Mouse (Mus musculus) midbrain, embryonic 15.5 days (tissue): ENCODE data around the gene Krt15. TPM values are rescaled to one million over a fixed set of nuclear protein-coding genes. Genes with fewer than 3 reads are reported as not detected.

ENCODE experiments used
- ATAC-seq: fragments of 200-750 bp; cut with Nextera tagmentation; replicated peaks from 2 replicates; pipeline ENCODE4 v1.8.0; 2017; ENCODE audit warnings: moderate TSS enrichment
- H3K27ac ChIP-seq: fragments of 300-500 bp; sonication (generic); 2 replicates; pipeline ENCODE4 v1.5.1; 2015; ENCODE audit warnings: mild to moderate bottlenecking, inconsistent platforms
- H3K27me3 ChIP-seq: fragments of 300-500 bp; sonication (generic); replicated peaks from 2 replicates; pipeline ENCODE4 v1.6.1; 2015; ENCODE audit warnings: inconsistent platforms
- H3K36me3 ChIP-seq: fragments of 300-500 bp; sonication (generic); replicated peaks from 2 replicates; pipeline ENCODE4 v1.6.1; 2015; ENCODE audit warnings: inconsistent platforms
- H3K4me1 ChIP-seq: fragments of 300-500 bp; sonication (generic); 2 replicates; pipeline ENCODE4 v1.6.1; 2015; ENCODE audit warnings: inconsistent platforms
- H3K4me2 ChIP-seq: fragments of 300-500 bp; sonication (generic); 2 replicates; pipeline ENCODE4 v1.6.1; 2015; ENCODE audit warnings: inconsistent platforms, mild to moderate bottlenecking, moderate library complexity
- H3K4me3 ChIP-seq: fragments of 300-500 bp; sonication (generic); 2 replicates; pipeline ENCODE4 v1.5.1; 2015; ENCODE audit warnings: mild to moderate bottlenecking, inconsistent platforms
- H3K9ac ChIP-seq: fragments of 300-500 bp; sonication (generic); 2 replicates; pipeline ENCODE4 v1.6.1; 2015; ENCODE audit warnings: mild to moderate bottlenecking, inconsistent platforms
- H3K9me3 ChIP-seq: fragments of 300-500 bp; sonication (generic); 2 replicates; pipeline ENCODE4 v1.6.1; 2016; ENCODE audit warnings: inconsistent platforms
- WGBS: fragments of 180-500 bp; shearing (Covaris S2); methylation state at CpG from one replicate; pipeline ENCODE4 v1.1.7; 2015; ENCODE audit warnings: mixed read lengths; 5-methylcytosine and 5-hydroxymethylcytosine counted together
- polyA plus RNA-seq: library from polyadenylated mRNA; unstranded; fragments of >200 nt; fragmentation: Nextera tagmentation; extraction: Ambion mirVana; gene quantifications from 2 replicates; pipeline ENCODE4 v1.2.1, GENCODE M21; 2015

Gene Krt15
- 0.42 and 4.2 TPM in 2 replicates for polyA plus RNA-seq

DNA sequence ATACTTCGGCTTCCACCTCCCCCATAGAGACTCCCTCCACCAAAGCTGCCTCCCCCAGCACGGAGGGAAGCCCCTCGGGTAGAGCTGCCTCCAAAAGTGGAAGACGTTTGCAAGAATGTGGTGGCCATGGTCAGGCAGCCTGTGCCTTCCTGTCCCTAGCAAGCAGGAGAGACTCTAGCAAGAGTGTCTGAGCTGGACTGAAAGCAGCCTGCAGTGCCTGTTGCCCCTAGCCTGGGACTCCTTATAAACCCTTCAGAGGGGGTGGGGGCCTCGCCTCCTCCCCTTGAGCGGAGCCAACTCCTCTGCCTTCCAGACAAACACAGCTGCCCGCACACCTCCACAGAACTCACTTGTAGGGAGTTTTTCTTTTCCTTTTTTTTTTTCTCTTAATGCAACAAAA is at the start of gene Krt15:
Krt15 (minus strand) TSS at position 198 of the 400 bp plus-strand sequence.
- Histone ChIP-seq H3K9ac (no peak within 1 kb of the TSS), H3K4me1 (peaks cover 7% of the 10 kb centered on the region; the same call in 1 of the 2 replicates), H3K9me3 (no peaks in the 10 kb centered on the region), H3K27me3 (no peaks in the 10 kb centered on the region), H3K27ac (no peak within 1 kb of the TSS), H3K4me3 (no peak within 1 kb of the TSS), H3K36me3 (no peaks in the 10 kb centered on the region), H3K4me2 (no peak within 1 kb of the TSS)
- no peak for ATAC-seq
- WGBS, result 67% methylated on average over 7 of the region's 7 CpGs

DNA sequence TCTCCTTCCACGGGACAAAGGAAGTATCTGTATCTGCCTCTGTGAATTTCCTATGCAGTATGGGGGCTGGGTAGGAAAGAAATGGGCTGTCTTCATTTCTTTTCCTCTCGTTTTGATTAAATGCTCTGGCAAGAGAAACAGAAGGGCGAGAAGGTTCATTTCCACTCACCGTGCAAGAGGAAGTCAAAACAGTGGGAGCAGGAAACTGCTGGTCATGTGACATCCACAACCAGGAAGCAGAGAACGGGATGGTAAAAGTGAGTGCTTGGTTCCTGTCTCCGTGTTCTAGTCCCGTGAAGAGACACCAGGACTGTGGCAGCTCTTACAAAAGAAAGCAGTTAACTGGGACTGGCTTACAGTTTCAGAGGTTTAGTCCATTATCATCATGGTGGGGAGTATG is 46.0 kb upstream of the Krt15 start:
- no peak for ATAC-seq
- Histone ChIP-seq H3K4me1 (no peaks in the 10 kb centered on the region), H3K27me3 (no peaks in the 10 kb centered on the region), H3K36me3 (no peaks in the 10 kb centered on the region), H3K9ac (no peak overlapping the region), H3K4me2 (no peak overlapping the region), H3K27ac (no peak overlapping the region), H3K4me3 (no peak overlapping the region), H3K9me3 (no peaks in the 10 kb centered on the region)
- WGBS, result 78% methylated on average over 7 of the region's 7 CpGs

DNA sequence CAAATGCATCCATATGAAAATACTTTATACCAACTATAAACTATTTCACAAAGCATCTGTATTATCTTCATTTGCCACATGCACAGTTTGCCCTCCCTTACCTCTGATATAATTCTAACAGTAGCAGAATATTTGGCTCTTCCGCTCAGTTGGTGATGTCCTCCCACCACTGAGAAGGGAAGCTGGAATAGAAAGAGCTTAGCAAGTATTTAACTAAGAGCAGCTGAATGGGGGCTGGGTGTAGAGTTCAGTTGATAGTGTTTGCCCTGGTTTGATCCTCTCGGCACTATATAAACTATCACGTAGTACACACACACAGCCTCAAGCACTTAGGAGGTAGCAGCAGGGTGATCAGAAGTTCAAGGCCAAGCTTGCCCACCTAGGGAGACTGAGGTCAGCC is 43.5 kb upstream of the Krt15 start:
- Histone ChIP-seq H3K4me2 (no peak overlapping the region), H3K9ac (no peak overlapping the region), H3K27me3 (no peaks in the 10 kb centered on the region), H3K4me1 (no peaks in the 10 kb centered on the region), H3K4me3 (no peak overlapping the region), H3K36me3 (no peaks in the 10 kb centered on the region), H3K27ac (no peak overlapping the region), H3K9me3 (no peaks in the 10 kb centered on the region)
- no peak for ATAC-seq
- 70% methylated on average over 3 of the region's 3 CpGs for WGBS

DNA sequence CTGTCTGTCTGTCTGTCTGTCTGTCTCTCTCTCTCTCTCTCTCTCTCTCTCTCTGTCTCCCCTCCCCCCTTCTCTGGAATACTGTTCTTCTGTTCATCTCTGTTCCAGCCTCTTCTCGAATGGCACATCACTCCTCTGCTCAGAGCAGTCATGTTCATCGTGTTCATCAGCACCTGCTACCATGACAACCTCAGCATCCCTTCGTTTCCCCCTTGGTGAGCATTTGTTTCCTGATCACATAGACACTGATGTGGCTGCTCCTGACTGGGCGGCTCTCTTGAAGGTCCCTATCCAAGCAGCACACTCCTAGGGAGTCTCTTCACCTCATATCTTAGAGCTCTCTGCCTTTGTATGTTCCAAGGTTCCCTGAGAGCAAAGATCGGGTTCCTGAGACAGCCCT is 42.6 kb upstream of the Krt15 start:
- no peak overlapping the region for H3K27ac ChIP-seq
- no peak for ATAC-seq
- no peak overlapping the region for H3K4me3 ChIP-seq
- H3K9ac ChIP-seq, result no peak overlapping the region
- H3K36me3 ChIP-seq, result no peaks in the 10 kb centered on the region
- WGBS, result 76% methylated on average over 5 of the region's 5 CpGs
- no peak overlapping the region for H3K4me2 ChIP-seq
- H3K27me3 ChIP-seq, result no peaks in the 10 kb centered on the region
- H3K4me1 ChIP-seq, result no peaks in the 10 kb centered on the region
- no peaks in the 10 kb centered on the region for H3K9me3 ChIP-seq

DNA sequence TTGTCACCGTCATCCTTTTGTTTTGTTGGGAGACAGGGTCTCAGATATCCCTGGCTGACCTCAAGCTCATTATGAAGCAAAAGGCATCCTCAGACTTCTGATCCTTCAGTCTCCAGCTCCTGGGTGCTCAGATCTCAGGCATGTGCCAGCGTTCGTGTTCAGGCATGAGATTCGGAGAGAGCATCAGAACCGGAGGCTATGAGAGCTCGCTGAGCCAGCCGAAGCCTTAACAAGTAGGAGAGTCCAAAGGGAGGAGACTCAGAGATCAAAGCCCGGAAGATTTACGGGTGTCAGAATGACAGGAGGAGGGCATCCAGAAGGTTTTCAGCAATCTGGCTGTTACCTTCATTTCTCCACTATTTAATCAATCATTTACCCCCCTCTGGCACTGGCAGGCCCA is 41.1 kb upstream of the Krt15 start:
- H3K9me3 ChIP-seq, result no peaks in the 10 kb centered on the region
- H3K4me3 ChIP-seq, result no peak overlapping the region
- H3K27ac ChIP-seq, result no peak overlapping the region
- no peaks in the 10 kb centered on the region for H3K27me3 ChIP-seq
- no peak overlapping the region for H3K4me2 ChIP-seq
- WGBS, result 80% methylated on average over 9 of the region's 9 CpGs
- H3K36me3 ChIP-seq, result no peaks in the 10 kb centered on the region
- no peak for ATAC-seq
- no peaks in the 10 kb centered on the region for H3K4me1 ChIP-seq
- H3K9ac ChIP-seq, result no peak overlapping the region

DNA sequence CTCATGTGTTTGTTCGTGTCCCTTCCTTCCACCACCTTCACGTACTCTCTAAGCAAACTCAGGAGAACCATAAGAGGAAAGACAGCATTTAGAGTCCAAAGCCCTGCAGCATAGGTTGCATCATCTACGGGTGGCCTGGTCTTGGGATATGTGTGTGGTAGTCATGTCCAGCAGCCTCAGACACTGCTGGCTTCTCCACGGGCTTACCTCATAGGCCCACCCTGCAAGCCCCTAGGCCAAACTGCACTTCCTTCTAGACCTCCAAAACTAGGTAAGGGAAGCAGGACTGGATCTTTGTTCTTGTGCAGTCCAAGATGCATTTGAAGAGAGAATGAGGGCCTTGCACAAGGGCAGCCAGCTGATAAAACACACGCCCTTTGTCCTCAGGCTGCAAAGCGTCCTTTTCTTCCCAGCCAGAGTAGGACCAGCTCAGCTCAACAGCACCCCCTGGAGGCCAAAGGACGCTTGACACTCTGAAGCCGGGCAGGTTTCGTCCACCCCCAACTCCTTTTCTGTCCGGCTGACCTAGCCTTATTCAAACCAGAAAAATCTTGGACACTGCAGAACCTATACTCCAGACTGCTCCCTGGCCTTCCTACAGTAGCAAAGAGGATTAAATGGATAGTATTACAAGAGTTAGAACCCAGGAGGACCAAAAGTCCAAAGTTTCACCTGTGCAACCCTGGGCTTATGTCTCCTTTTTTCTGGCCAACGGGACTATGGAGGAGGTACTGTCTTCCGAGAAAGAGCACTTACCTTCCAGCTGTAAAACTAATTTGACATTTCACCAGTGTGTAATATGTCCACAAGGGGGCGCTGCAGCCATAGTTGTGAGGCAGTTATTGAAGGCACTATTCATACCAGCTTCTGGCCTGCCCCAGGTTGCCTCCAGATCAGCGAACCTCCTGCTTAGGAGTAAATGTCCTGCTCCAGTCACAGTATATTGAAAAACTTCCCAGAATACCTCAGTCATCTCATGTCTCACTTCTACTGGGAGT is 33.3 kb upstream of the Krt15 start:
- WGBS, result 34% methylated on average over 14 of the region's 14 CpGs
- no peak overlapping the region for H3K9ac ChIP-seq
- no peak for ATAC-seq

DNA sequence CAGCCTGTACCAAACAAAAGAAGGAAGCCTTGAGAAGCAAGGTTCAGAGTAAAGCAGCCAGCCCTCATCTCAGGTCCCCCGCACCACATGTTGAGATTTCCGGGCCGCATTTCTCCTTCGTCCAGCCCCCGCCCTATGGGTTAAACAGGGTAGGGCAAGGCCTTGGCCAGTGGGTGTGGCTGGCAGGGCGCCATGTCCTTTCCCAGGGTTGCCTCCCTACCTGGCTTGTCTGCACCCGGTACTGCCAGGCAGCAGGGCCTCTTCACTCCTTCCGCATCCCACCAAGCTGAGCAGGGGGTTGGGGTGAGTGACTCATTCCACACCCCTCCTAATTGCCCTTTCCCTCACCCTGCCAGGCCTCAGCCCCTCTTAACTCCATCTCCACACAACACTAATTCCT is 32.3 kb upstream of the Krt15 start:
- no peaks in the 10 kb centered on the region for H3K9me3 ChIP-seq
- H3K9ac ChIP-seq, result no peak overlapping the region
- no peaks in the 10 kb centered on the region for H3K36me3 ChIP-seq
- ATAC-seq, result no peak
- H3K4me3 ChIP-seq, result no peak overlapping the region
- WGBS, result 90% methylated on average over 8 of the region's 8 CpGs
- no peak overlapping the region for H3K27ac ChIP-seq
- no peaks in the 10 kb centered on the region for H3K27me3 ChIP-seq
- H3K4me1 ChIP-seq, result peaks cover 3% of the 10 kb centered on the region; the same call in 1 of the 2 replicates
- no peak overlapping the region for H3K4me2 ChIP-seq

More for the DNA sequence above, 33.3 kb upstream of the Krt15 start:
- H3K9me3 ChIP-seq, result no peaks in the 10 kb centered on the region
- H3K4me1 ChIP-seq, result peaks cover 3% of the 10 kb centered on the region; the same call in 1 of the 2 replicates
- H3K4me2 ChIP-seq, result no peak overlapping the region
- no peak overlapping the region for H3K4me3 ChIP-seq
- no peak overlapping the region for H3K27ac ChIP-seq
- H3K27me3 ChIP-seq, result no peaks in the 10 kb centered on the region
- H3K36me3 ChIP-seq, result no peaks in the 10 kb centered on the region

DNA sequence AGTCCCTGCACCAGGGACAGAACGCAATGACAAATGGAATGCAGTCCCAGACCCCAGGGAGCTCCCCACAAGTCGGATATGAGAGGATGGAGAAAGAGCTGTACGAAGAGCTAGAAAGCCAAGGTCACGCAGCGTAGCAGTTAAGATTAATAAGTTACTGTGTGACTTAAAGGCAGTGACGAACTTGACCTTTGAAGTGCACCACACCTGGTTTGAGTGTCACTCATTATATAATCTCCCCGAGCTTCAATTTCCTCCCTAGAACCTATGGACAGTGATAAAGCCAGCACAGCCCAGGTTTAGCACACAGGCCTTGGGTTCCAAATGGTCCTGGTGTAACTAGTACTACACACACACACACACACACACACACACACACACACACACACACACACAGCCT is 28.7 kb upstream of the Krt15 start:
- Histone ChIP-seq H3K4me2 (no peak overlapping the region), H3K4me3 (no peak overlapping the region), H3K27ac (no peak overlapping the region), H3K27me3 (no peaks in the 10 kb centered on the region), H3K9ac (no peak overlapping the region), H3K9me3 (no peaks in the 10 kb centered on the region), H3K36me3 (no peaks in the 10 kb centered on the region), H3K4me1 (peaks cover 3% of the 10 kb centered on the region; the same call in 1 of the 2 replicates)
- no peak for ATAC-seq
- WGBS, result 72% methylated on average over 7 of the region's 7 CpGs

DNA sequence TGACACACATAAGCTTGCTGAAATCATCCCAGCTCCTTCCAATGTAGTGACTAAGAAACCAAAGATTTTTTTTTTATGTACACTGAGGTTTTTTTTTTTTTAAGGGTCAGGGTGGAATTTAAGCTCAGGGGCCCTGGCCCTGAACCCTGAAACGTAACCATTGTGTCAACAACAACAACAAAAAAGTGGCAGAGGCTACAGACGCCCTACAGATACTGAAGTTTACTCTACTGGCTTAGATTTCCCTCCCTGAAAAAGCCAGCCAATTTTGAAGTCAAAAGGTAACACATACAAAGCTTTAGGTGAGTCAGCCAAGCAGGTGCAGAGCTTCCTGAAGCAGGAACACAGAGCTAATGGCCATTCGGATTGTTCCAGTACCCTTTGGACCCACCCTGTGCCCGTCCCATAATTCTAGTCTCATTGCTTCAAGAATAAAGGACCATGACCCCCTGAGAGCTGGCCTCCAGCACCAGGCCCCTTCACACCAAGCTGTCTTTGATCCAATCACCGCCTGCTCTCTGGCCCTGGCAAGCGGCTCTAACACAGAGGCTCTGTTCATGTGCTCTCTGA is 22.3 kb upstream of the Krt15 start:
- Histone ChIP-seq H3K9me3 (no peaks in the 10 kb centered on the region), H3K4me2 (no peak overlapping the region), H3K27me3 (no peaks in the 10 kb centered on the region), H3K9ac (no peak overlapping the region), H3K4me3 (no peak overlapping the region), H3K36me3 (no peaks in the 10 kb centered on the region), H3K27ac (no peak overlapping the region), H3K4me1 (no peaks in the 10 kb centered on the region)
- WGBS, result 74% methylated on average over 6 of the region's 6 CpGs
- ATAC-seq, result no peak

DNA sequence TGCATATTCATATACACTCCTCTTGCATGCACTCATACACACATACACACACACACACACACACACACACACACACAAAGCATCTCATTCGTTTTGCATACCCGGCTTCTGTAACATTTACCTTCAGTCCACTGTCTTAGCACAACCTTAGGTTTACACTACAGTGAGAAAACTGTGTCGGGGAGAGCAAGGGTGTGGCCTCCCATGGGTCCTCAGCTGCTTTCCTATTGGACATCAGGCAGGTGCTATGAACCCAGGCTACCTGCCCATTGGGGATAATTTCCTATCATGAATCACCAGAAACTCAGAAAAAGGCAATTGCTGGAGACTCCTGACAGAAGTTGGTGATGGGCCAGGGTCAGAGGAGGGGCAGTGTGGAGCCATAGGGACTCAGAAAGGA is 21.6 kb upstream of the Krt15 start:
- no peak overlapping the region for H3K9ac ChIP-seq
- H3K4me3 ChIP-seq, result no peak overlapping the region
- H3K9me3 ChIP-seq, result no peaks in the 10 kb centered on the region
- 84% methylated on average over 3 of the region's 3 CpGs for WGBS
- no peaks in the 10 kb centered on the region for H3K4me1 ChIP-seq
- no peak overlapping the region for H3K27ac ChIP-seq
- no peak overlapping the region for H3K4me2 ChIP-seq
- no peaks in the 10 kb centered on the region for H3K36me3 ChIP-seq
- ATAC-seq, result no peak
- H3K27me3 ChIP-seq, result no peaks in the 10 kb centered on the region

DNA sequence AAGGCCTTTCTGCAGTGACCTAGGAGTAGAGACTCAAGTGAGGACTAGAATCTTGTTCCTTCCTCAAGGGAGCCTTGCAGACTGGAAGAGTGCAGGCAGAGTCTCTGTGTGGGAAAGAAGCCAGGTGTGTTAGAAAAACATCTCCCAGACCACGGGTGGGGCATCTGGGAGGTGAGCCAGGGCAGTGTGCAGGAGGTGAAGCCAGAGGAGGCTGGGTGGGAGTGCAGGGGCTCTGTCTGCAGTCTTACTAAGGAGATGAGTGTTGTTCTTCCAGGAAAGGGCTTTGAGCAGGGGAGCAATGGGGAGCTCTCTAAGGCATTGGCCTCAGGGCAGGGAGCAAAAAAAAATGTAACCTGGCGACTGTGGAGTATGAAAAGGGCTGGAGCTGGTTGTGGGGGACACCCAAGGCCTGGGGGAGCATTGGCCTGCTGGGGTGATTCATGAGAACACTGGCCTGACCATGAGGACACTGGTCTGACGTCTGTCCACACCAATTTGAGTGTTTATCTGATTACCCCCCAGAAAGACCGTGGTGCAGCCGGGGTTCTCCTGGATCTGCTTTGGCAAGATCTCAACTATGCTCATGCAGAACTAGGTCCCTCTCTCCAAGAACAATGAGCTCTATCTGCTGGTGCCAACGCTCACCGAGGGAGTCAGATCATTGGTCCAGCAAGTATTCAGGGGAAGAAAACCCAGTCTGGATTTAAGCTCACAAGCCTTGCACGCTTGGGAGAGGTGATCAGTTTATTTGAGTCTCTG is 19.9 kb upstream of the Krt15 start:
- no peaks in the 10 kb centered on the region for H3K27me3 ChIP-seq
- ATAC-seq, result no peak
- H3K4me1 ChIP-seq, result no peaks in the 10 kb centered on the region
- H3K27ac ChIP-seq, result no peak overlapping the region
- no peaks in the 10 kb centered on the region for H3K36me3 ChIP-seq
- 72% methylated on average over 8 of the region's 8 CpGs for WGBS
- H3K9me3 ChIP-seq, result no peaks in the 10 kb centered on the region
- H3K4me2 ChIP-seq, result no peak overlapping the region
- H3K9ac ChIP-seq, result no peak overlapping the region
- H3K4me3 ChIP-seq, result no peak overlapping the region

DNA sequence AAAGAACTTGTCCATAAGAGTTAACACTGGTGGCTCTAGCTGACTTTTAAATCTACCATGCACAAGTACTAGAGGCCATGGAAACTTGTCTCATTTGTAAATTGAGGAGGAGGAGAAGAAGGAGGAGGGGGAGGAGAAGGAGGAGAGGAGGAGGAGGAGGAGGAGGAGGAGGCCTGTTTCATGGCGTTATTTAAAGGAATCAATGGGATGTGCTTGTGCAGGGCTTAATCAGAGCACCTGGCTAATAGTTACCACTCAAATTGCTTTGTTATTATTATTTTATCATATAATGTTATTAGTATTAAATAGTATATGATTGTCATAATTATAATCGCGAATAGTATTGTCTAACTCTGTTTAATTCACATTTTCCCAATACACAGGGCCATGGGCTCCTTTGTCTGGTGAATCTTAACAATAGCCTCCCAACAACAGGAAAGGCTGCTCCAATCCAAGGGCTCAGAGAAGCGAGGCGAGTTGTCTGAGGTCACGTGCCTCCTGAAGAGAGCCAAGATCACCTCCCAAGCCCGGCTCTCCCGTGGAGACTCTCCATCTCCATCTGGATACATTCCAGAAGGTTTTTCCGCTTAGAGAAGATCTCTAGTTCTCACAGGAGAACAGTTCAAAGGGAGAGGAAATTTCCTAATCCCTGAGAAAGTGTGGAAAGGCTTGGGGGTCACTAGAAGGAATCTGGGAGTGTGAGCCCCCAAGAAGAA is 13.0 kb upstream of the Krt15 start, which contains the start of gene Krt19:
Krt19 (minus strand) TSS at position 51 of the 716 bp plus-strand sequence.
- Histone ChIP-seq H3K9ac (no peak within 1 kb of the TSS), H3K9me3 (no peaks in the 10 kb centered on the region), H3K4me1 (peaks cover 10% of the 10 kb centered on the region), H3K36me3 (no peaks in the 10 kb centered on the region), H3K27me3 (peaks cover 27% of the 10 kb centered on the region), H3K4me2 (no peak within 1 kb of the TSS), H3K4me3 (no peak within 1 kb of the TSS), H3K27ac (no peak within 1 kb of the TSS)
- 37% methylated on average over 9 of the region's 9 CpGs for WGBS
- no peak for ATAC-seq
